Mouse (Mus musculus): ENCODE measurements at regions not wholly inside any gene's neighbourhood (a gene's known extent, or its start where the extent isn't known, plus 50 kb on each side); places are given as distances from the start of the nearest gene placed in this dataset.

DNA sequence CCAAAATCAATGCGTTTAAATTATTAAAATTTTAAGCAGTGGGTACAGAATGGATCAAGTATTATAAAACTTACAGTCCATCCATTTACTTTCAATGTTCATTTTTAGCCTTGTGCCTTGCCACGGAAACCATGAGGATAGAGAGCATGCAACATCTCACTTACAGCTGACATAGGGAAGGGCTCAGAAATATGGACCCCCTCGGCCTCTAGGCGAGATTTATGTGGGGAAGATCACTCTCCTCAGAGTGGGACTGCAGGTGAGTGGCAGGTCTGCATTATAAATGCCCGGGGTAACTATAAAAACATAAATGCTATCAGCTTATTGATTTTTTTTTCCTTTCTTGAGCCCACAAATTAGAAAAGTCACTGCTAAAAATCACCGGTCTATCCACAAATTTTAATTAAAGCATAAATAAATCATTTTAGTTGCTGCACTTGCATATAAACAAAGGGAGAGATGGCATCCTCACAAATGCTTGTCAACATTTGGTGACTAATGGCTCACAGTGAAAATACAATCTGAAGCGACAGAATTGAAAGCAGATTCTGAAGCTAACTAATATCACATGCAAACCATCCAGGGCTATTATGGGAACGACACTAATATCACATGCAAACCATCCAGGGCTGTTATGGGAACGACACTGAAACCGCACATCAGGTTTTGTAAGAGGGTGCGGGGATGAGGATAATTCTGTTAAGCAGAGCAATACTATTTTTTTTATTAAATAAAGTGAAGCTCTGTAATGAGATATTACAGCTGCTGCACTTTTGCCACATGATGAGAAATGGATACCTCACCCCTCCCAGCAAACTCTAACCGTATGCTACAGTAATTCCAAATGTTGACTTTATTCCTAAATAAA lies 201.7 kb downstream of the Tm2d1 start:
- no peak overlapping the region for H3K4me3 ChIP-seq (ENCODE audit: extremely low read depth, insufficient read depth, insufficient read length)
- TF ChIP-seq CTCF (IDR thresholded peaks at IDR 0.05; ENCODE audit: extremely low read depth, insufficient read depth, insufficient read length, insufficient replicate concordance) (no peak), POLR2A (IDR thresholded peaks at IDR 0.05; ENCODE audit: low read depth, low read length) (no peak)
- no peaks in the 10 kb centered on the region for H3K27me3 ChIP-seq (ENCODE audit: control insufficient read depth, insufficient read depth, low read length)
- no peaks in the 10 kb centered on the region for H3K36me3 ChIP-seq (ENCODE audit: control insufficient read depth, insufficient read depth, low read length)
- no peak overlapping the region for H3K27ac ChIP-seq (ENCODE audit: insufficient read depth, low read length)
- no peak for DNase-seq (ENCODE audit: low read depth in 1 of 2, low spot score in 2 of 2)
- 91% methylated on average over 12 of the region's 12 CpGs for WGBS
- H3K4me1 ChIP-seq (ENCODE audit: control insufficient read depth, insufficient read depth, insufficient read length) = no peaks in the 10 kb centered on the region

- Histone ChIP-seq H3K27ac (ENCODE audit: insufficient read depth, low read length) (no peak overlapping the region), H3K27me3 (ENCODE audit: control insufficient read depth, insufficient read depth, low read length) (no peaks in the 10 kb centered on the region), H3K36me3 (ENCODE audit: control insufficient read depth, insufficient read depth, low read length) (no peaks in the 10 kb centered on the region), H3K4me1 (ENCODE audit: control insufficient read depth, insufficient read depth, insufficient read length) (no peaks in the 10 kb centered on the region), H3K4me3 (ENCODE audit: extremely low read depth, insufficient read depth, insufficient read length) (no peak overlapping the region)
- WGBS = 82% methylated on average over 10 of the region's 10 CpGs
- no peak for DNase-seq (ENCODE audit: low read depth in 1 of 2, low spot score in 2 of 2)
- TF ChIP-seq CTCF (IDR thresholded peaks at IDR 0.05; ENCODE audit: extremely low read depth, insufficient read depth, insufficient read length, insufficient replicate concordance) = no peak
- no peak for TF ChIP-seq POLR2A (IDR thresholded peaks at IDR 0.05; ENCODE audit: low read depth, low read length)
Measured at GRCm38 (mm10) chr4:98180336-98180735, 202.8 kb downstream of the Tm2d1 start.
